In the genomic region with DNA sequence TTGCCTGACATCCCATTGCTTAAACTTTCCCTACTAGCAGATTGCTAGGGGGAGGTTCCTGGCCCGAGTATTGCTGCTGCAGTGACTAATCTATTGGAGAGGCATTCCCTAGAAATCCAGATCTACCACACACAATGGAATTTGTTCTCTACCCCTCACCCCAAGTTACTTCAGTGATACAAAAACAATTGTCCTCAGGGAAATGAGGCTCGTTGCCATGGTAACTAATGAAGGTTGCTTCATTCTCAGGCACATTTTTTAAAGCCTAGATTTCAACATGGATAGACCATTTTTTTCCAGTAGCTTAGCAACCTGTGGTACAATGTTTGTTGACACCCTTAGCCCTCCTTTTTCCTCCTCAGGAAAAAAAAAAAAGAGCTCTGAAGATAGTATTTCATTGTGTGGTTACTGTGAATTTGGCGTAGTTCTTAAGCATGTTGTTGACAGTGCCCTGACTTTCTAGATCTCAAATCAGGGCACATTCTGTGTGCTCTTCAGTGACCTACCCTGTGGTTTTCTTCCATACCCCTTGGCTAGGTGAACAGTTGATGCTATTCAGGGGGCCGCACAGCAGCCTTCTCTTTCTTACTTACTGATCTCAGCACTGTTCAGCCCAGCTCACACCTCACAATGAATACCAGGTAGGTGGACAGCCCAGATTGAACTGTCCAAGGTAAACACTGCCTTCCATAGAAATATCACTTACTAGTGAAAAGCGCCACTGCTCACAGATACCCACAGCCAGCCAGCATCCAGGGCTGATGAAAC, we compare ENCODE assay signal across 8 mouse cellular contexts. TPM values are rescaled to one million over a fixed set of nuclear protein-coding genes. Genes with fewer than 3 reads are reported as not detected.
DNase-seq lines count a peak whose midpoint lies in the region; ATAC-seq and TF ChIP-seq lines count a peak whose summit lies in the region.

No protein-coding gene starts in this region.

- no peak overlapping the region for H3K9ac ChIP-seq in hindbrain, embryonic 14.5 days

- DNase-seq in cerebellum, adult 2 months = peak in 1 of 2 experiments; percentile 49
- no peak for DNase-seq in cerebellum, postnatal 14 days
- peak; percentile 40 for DNase-seq in forelimb bud, embryonic 11.5 days (ENCODE audit: low read depth, low spot score)
- DNase-seq in hindbrain, embryonic 14.5 days (ENCODE audit: low spot score) = peak; percentile 79
- DNase-seq in lung, postnatal 10 days = peak; percentile 71
- peak; percentile 57 for DNase-seq in right cerebral cortex, postnatal 25 days
- no peak for DNase-seq in kidney, postnatal 25 days

- no peaks in the 10 kb centered on the region for H3K36me3 ChIP-seq in hindbrain, embryonic 14.5 days (replicated peaks; ENCODE audit: control insufficient read depth, insufficient read depth)

- TF ChIP-seq CTCF in cerebellum, adult 2 months (IDR thresholded peaks at IDR 0.05; ENCODE audit: borderline replicate concordance, insufficient read depth, low read depth, low read length) = no peak
- no peak for TF ChIP-seq CTCF in bone marrow macrophage, adult 2 months (IDR thresholded peaks at IDR 0.05; ENCODE audit: low read depth, low read length)

- H3K4me2 ChIP-seq in hindbrain, embryonic 14.5 days (replicated peaks) = peak overlapping the region; percentile 24; the same call in 1 of the 2 replicates

- H3K9me3 ChIP-seq in hindbrain, embryonic 14.5 days (ENCODE audit: control insufficient read depth, low read length) = no peaks in the 10 kb centered on the region

- WGBS in cerebellum, adult 2 months = 65% methylated on average over 5 of the region's 5 CpGs
- WGBS in hindbrain, embryonic 14.5 days = 36% methylated on average over 5 of the region's 5 CpGs

- TF ChIP-seq POLR2A in cerebellum, adult 2 months (IDR thresholded peaks at IDR 0.05; ENCODE audit: borderline replicate concordance, insufficient read depth, low read length) = no peak
- no peak for TF ChIP-seq POLR2A in bone marrow macrophage, adult 2 months (IDR thresholded peaks at IDR 0.05; ENCODE audit: borderline replicate concordance, low read depth, low read length)

- peak overlapping the region; percentile 51 for H3K27ac ChIP-seq in cerebellum, adult 2 months (ENCODE audit: insufficient read depth, low read length)
- H3K27ac ChIP-seq in bone marrow macrophage, adult 2 months (ENCODE audit: insufficient read depth, low read depth, low read length) = peak overlapping the region; percentile 10; the same call in 1 of the 2 replicates
- peak overlapping the region; percentile 79 for H3K27ac ChIP-seq in hindbrain, embryonic 14.5 days

- H3K4me3 ChIP-seq in cerebellum, adult 2 months (replicated peaks; ENCODE audit: insufficient read depth, low read depth, low read length) = no peak overlapping the region
- no peak overlapping the region for H3K4me3 ChIP-seq in bone marrow macrophage, adult 2 months (ENCODE audit: insufficient read depth, low read length)
- no peak overlapping the region for H3K4me3 ChIP-seq in hindbrain, embryonic 14.5 days (replicated peaks; ENCODE audit: low read length)

- peak; percentile 72; the same call in 1 of the 2 replicates for ATAC-seq in hindbrain, embryonic 14.5 days (ENCODE audit: low FRiP score)

- no peaks in the 10 kb centered on the region for H3K27me3 ChIP-seq in cerebellum, adult 2 months (ENCODE audit: control insufficient read depth, insufficient read depth, low read length)
- H3K27me3 ChIP-seq in hindbrain, embryonic 14.5 days (ENCODE audit: control insufficient read depth, insufficient read depth, low read length) = no peaks in the 10 kb centered on the region

- peaks cover 40% of the 10 kb centered on the region for H3K4me1 ChIP-seq in cerebellum, adult 2 months (ENCODE audit: control insufficient read depth, insufficient read depth, low read length)
- peaks cover 57% of the 10 kb centered on the region for H3K4me1 ChIP-seq in bone marrow macrophage, adult 2 months (ENCODE audit: control insufficient read depth, insufficient read depth, low read length)
- H3K4me1 ChIP-seq in hindbrain, embryonic 14.5 days (replicated peaks; ENCODE audit: control insufficient read depth, insufficient read depth, low read length) = peaks cover 31% of the 10 kb centered on the region

RNA-seq across cellular contexts. Expression of a gene that starts 42.8 kb away (rescaled TPM):
- 15.1 and 15.8 TPM in 2 replicates for polyA plus RNA-seq in cerebellum, adult 2 months (2012; rRNA removed)
- polyA plus RNA-seq in bone marrow macrophage, adult 2 months (2012; ENCODE audit: insufficient read depth, insufficient read length, missing spikeins) = 80.6 and 83.5 TPM in 2 replicates
- 11.0 and 12.0 TPM in 2 replicates for polyA plus RNA-seq in hindbrain, embryonic 14.5 days (2014; fragmentation: Nextera tagmentation; extraction: Ambion mirVana)

Comparison
In these comparisons a context has a peak if more than half of its experiments do, and no peak if none do; other contexts are left out.
1. DNase-seq: peak in forelimb bud, embryonic 11.5 days (single experiment), hindbrain, embryonic 14.5 days (single experiment), lung, postnatal 10 days (single experiment) and right cerebral cortex, postnatal 25 days (single experiment); none in cerebellum, postnatal 14 days (0 of 2) and kidney, postnatal 25 days (0 of 2).
2. H3K27ac ChIP-seq: peak in every context shown above with its lines; median percentile 79 in hindbrain, embryonic 14.5 days; 51 in cerebellum, adult 2 months; 10 in bone marrow macrophage, adult 2 months.